Mouse (Mus musculus): Measurements from ENCODE around the gene Smc2. TPM values are rescaled to one million over a fixed set of nuclear protein-coding genes. Genes with fewer than 3 reads are reported as not detected.
"Not testable (repeated sequence)": the region's sequence is repeated elsewhere in the genome, so short reads cannot be mapped to it uniquely, and the experiment has no call there.

The Smc2 gene
- 239 and 257 TPM in 2 replicates for polyA plus RNA-seq (2015; fragmentation: Nextera tagmentation; extraction: Ambion mirVana)

DNA sequence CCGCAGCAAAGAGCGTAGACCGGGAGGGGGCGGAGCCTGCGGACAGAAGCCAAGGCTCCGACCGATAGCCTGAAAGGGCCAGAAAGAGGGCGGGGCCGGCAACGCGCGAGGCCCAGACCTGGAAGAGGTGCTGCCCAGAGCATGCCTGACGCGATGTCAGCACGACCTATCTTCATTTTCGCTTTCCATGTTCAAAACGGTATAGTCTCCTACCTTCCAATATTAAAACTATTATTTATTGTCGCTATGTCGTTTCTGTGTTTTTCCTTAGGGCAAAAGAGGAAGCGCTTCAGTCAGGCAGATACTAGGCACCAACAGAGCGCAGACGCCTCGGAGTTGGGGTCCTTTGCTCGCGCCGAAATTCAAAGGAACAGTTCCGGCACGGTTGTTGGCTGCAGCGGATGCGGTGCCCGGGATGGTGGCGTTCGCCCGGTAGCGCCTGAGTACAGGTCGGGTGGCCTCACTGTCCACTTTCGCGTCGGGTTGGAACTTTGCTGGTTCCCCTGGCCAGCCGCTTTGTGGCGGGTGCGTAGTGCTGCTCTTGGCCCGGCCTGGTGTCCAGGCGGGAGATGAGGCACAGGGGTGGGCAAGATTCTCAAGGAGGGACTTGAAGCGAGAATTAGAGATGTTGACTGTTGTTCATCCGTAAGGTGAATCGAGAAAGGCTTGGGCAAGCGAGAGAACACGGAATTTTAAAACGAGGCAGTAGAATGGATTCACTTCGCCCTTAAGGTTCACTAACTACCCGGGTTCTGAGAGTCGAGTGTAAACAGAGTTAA lies at the start of gene Smc2:
Smc2 (plus strand) TSS at position 358 of the 779 bp plus-strand sequence.
- peak; percentile 92 for DNase-seq (ENCODE audit: low spot score)

DNA sequence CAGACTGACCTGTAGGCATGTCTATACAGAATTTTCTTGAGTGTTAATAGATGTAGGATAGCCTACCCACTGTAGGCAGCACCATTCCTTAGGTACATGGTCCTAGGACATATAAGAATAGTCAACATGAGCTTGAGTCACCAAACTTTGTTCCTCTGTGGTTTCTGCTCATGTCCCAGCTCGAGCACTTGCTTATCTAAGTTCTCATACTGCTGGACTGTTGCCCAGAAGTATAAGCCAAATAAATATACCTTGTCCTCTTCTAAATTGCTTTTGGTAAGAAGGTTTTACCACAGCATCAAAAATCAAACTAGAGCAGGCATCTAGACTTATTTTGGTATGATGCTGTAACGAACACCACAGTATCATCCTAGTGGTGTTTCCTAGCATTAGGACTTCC lies 27.5 kb upstream of the Smc2 start:
- no peak for DNase-seq (ENCODE audit: low spot score)

DNA sequence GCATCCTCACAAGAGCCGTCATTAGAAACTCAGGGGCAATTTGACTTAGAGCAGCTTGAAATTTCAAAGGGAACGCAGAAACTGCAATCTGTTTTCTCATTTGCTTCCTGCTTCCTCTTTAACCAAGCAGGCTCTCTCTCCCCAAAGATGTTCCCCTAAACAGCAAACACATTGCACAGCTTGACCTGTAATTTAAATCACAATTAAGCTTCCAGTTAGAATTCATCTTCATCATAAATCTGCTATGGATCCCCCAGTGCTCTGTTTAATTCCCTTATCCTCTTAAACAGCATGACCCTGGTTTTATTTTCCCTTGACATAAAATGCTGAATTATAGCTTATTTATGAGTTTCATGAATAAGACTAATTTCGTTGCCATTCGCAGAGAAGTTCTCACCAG lies 15.4 kb upstream of the Smc2 start:
- no peak for DNase-seq (ENCODE audit: low spot score)

DNA sequence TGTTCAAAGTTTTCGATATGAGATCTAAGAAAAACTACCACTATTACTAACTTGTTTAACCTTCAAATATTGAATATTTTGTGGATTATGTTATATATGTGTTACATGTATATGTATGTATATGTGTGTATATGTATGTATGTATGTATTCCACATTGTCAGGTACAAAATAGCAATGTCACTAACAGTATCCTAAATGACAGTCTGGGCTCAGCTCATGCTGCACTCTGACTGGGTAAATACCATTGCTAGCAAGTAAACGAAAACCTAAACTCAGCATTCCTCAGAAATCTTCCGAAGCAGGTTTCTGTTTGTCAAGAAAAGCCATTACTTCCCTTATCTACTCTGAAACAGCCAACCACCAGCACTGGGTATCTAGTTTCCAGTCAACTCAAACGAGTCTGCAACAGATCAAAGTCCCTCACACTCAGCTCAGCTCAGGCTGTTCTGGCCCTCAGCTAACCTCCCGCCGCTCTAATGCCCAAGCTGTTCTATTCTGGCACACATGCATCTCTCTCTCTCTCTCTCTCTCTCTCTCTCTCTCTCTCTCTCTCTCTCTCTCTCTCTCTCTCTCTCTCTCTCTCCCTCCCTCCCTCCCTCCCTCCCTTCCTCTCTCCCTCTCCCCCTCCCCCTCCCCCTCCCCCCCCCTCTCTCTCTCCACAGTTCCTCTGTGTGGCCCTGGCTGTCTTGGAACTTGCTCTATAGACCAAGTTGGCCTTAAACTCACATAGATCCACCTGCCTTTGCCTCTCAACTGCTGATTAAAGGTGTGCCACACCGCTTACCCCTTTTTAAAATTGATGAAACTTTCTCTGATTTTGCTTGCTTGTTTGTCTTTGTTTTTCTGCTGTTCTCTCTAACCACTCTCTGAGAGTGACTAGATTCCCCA lies 9.5 kb upstream of the Smc2 start:
- no peak for DNase-seq (ENCODE audit: low spot score)

DNA sequence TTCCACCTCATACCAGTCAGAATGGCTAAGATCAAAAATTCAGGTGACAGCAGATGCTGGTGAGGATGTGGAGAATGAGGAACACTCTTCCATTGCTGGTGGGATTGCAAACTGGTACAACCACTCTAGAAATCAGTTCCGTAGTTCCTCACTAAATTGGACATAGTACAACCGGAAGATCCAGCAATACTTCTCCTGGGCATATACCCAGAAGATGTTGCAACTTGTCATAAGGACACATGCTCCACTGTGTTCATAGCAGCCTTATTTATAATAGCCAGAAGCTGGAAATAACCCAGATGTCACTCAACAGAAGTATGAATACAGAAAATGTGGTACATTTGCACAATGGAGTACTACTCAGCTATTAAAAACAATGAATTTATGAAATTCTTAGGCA lies 3.5 kb upstream of the Smc2 start:
- not testable (repeated sequence) for DNase-seq (ENCODE audit: low spot score)

DNA sequence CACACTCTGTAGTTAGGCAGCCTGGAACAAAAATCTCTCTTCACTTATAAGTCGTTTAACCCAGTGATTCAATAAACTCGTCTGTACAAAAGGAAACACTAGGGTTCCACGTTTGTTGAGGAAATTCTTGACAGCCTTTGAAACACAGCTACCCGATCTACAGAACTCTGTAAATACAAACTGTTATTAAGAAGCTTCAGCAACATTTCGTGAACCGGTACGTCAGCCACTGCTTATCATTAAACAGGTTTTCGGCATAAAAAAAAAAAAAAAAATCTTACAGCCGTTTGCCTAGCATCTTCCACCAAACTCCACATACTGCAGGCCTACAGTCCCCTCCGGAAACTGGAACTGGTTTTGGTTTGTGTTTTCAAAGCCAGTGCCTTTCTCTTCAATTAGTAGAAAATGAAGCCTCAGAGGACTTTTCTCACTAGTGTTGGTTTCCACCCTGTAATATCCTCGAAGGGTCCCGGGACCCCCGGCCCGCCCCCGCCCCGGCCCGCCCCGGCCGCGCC lies 615 bp upstream of the Smc2 start:
- no peak for DNase-seq (ENCODE audit: low spot score)

DNA sequence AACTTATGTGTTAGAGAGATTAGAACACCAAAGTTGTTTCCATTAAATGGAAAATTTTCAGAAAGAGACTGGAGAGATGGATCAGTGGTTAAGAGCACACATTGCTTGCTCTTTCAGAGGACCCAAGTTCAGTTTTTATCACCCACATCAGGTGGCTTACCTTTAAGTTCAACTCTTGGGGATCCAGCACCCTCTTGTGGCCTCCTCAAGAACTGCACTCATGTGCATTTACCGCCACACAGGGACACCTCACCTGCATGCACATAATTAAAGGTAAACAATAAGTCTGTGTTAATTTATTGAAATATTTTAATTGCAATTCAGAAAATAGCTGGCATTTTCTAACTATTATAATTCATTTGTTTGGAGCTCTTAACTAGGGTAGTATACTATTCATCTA lies 20.7 kb downstream of the Smc2 start:
- peak; percentile 26 for DNase-seq (ENCODE audit: low spot score)

DNA sequence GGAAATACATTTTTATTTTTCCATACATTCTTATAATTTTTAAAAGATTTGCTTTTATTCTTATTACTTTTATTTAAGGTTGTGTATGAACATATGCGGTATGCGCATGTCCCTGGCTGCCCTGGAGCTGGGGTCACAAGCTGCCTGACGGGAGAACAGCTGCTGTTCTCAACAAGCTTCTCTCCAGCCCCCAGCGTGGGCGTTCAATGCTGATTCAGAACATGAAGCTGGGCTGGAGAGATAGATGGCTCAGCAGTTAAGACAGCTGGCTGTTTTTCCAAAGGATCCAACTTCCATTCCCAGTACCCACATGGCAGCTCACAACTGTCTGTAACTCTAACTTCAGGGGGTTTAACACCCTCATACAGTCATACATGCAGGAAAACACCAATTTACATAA lies 22.3 kb downstream of the Smc2 start:
- no peak for DNase-seq (ENCODE audit: low spot score)

DNA sequence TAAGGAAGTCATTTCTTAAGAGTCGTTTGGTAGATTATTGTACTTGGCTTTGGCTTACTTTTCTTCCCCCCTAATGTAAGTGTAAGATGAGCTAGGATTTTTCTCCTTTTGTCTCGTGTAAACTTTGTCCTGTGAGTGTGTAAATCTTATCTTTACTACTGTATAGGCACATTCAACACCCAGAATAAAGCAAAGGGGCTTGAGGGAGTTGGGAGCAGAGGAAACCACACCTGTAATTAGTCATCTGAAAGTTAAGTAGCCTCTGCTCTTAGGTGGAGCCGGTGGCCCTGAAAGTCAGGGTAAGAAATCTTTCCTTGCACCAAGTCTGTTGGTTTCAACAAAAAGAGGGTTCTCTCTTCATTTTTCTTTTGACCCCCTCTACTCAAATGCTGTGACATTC lies 34.4 kb downstream of the Smc2 start:
- no peak for DNase-seq (ENCODE audit: low spot score)

DNA sequence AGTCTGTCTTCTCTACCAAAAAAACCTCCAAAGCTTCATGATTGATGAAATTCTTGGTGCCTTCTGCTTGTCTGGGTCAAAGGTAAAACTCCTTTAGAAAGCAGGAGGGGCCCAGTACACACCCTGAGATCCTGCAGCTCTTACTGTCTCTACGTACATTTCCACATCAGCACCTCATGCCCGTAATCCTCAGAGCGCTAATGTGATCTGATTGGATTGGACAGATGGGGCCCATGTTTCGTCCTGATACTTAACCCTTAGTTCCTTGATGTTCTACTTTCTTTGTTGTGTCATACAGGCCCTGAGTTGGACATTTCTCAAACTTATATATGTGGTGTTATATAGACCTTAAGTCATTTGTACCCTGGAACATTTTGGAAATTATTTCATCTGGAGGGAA lies 48.4 kb downstream of the Smc2 start:
- DNase-seq (ENCODE audit: low spot score), result no peak

DNA sequence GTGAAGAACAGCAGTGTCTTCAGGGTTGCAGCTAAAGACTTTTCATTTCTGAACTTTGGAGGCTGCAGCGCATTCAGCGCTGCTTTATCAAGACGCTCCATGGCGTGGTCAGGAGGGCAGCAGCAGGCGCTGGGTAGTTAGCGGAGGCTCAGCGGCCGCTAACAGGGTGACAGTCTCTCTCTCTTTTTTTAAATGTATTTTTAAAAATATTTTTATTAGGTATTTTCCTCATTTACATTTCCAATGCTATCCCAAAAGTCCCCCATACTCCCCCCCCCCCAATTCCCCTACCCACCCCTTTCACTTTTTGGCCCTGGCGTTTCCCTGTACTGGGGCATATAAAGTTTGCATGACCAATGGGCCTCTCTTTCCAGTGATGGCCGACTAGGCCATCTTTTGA lies 58.1 kb downstream of the Smc2 start, which contains the start of gene Vma21-ps:
Vma21-ps (minus strand) TSS at position 101 of the 400 bp plus-strand sequence.
- not testable (repeated sequence) for DNase-seq (ENCODE audit: low spot score)

DNA sequence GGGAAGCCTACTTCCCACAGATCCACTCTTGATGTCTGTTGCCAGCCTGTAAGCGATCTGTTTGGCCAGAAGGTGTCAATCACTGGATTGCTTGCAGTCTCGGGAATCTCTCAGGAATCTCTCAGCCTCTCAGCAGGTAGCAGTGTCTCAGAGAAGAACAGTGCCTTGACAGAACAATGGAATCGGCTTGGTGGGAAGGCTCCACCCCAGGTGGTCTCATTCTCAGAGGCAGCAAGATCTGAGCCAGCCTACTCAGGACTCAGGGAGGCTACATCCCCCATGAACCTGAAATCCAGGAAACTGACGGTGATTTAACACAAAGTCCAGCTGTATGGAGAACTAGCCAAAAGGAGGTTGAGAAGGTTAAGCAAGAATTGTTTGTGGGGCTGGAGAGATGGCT lies 78.5 kb downstream of the Smc2 start:
- DNase-seq (ENCODE audit: low spot score), result no peak

DNA sequence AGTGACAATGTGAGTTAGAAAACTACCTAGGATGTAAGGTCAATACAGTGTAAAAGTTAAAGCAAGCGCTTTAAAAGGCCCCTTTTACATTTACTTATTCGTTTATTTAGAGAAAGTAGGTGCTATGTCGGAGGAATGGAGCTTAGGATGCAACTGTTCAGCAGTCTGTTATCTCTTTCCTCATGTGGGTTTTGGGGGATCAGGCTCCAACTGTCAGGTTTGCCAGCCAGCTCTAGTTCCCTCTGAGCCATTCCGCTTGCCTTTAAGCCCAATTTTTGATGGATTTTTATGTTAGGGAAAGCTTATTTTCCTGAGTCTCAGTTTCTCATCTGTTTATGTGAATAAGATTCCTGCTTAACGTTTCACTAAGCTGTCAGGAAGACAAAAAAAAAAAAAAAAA lies 80.3 kb downstream of the Smc2 start:
- DNase-seq (ENCODE audit: low spot score), result no peak

DNA sequence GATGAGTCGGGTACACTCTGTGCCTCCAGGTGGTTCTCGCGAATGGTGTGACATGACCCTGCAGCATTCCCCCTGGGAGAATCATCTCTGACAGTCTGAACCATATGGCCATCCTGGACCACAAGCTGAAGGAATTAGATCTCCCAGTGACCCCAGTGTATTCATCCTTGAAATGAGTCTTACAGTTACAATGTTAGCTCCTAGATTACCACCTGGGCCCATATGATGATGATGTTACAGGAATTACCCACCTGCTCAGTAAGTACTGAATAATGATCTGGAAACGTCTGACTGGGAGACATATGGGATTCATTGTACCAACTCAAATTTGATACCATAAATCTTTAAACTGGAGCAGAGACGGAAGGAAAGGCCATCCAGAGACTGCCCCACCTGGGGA lies 87.4 kb downstream of the Smc2 start:
- DNase-seq (ENCODE audit: low spot score), result no peak

DNA sequence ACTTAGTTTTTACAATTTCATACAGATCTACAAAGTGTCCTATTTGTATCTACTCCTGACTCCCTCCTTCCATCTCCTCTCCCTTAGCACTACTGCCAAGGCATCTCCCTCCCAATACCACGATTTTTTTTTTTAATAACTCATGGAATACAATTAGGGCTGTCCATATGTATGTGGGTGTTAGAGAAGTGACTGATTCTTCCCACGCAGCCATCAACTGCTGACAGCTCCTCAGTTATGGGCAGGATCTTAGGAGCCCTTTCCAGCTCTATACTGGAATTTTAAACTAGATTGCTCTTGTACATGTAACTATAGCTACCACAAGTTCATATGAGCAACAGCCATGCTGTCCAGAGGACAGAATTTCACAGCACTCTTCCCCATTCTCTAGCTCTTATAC lies 91.6 kb downstream of the Smc2 start:
- DNase-seq (ENCODE audit: low spot score), result no peak

Other genes with a start within 250 kb of the Smc2 start
- gene Vma21-ps, start 58.0 kb downstream of the Smc2 start, polyA plus RNA-seq (2015; fragmentation: Nextera tagmentation; extraction: Ambion mirVana), result 1.5 TPM in 1 of 2 replicates, not detected in the other
- gene Toporsl, start 157.0 kb downstream of the Smc2 start, polyA plus RNA-seq (2015; fragmentation: Nextera tagmentation; extraction: Ambion mirVana), result not detected in 2 replicates

All from thymus, postnatal 0 days (tissue).